Mouse (Mus musculus): ENCODE results near the gene Dbndd2.

- TF ChIP-seq CTCF (IDR thresholded peaks at IDR 0.05; ENCODE audit: borderline replicate concordance, extremely low read depth, insufficient read depth, insufficient read length) (no peak), POLR2A (IDR thresholded peaks at IDR 0.05; ENCODE audit: borderline replicate concordance, extremely low read depth, insufficient read depth, insufficient read length, poor library complexity, severe bottlenecking) (no peak)
Observed at GRCm38 (mm10) chr2:164528557-164528956, 42.7 kb downstream of the Dbndd2 start.
